Mouse (Mus musculus): ENCODE measurements around the gene Nwd1.

Nwd1 gene

DNA sequence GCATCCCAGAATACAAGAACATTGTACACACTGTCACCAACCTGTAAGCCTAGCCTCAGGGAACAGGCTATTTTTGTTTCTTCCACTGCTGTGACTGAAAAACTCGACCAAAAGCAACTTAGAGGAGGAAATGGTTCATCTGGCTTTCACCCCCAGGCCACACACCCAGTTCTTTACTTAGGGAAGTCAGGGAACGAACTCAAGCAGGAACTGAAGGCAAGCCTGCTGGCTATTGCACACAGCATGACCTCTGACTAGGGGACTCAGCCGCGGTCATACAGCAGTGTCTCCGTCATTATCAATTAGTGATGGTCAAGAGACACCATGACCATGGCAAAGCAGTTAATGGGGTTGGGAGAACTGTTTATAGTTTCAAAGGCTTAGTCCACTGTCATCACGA is 66.1 kb downstream of the Nwd1 start:
- DNase-seq = no peak

GRCm38 (mm10) chr8:72716594-72716993 is 70.1 kb downstream of the Nwd1 start:
- DNase-seq = no peak

GRCm38 (mm10) chr8:72720541-72720940 is 74.0 kb downstream of the Nwd1 start:
- DNase-seq = no peak

DNA sequence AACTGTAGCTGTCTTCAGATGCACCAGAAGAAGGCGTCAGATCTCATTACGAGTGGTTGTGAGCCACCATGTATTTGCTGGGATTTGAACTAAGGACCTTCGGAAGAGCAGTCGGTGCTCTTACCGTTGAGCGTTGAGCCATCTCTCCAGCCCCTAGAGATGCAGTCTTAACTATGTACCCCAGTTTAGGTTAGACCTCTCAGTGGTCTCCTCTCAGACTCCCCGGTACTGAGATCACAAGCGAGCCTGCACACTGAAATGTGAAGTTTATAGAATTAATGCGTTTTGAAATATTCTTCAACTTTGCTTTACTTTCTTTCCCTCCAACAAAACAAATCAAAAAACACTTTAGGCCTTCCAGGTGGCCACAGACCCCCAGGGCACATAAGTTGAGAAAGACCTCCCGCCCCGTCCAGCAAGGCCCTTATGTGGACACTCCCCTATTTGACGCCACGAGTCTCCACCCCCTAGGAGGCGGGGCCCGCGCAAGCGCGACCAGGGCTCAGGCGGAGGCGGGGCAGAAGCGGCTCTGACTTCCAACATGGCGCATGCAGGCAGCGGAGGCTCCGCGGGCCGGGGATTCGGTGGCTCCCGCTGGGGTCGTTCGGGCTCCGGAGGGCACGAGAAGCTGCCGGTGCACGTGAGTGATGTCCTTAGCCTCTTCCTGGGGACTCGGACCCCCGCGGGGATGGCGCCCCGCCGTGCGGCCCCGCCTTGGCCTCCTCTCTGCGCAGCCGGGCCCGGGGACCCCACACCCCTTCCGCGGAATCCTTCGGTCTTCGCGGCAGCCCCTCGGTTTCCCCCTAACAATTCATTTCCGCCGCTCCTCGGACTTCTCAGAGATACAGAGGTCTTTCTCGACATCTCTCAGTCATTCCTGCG is 76.5 kb downstream of the Nwd1 start, which contains the start of gene Sin3b:
Sin3b (plus strand) TSS at position 517 of the 882 bp plus-strand sequence.
- DNase-seq = peak; percentile 95 to 98

GRCm38 (mm10) chr8:72723651-72724001 is 77.1 kb downstream of the Nwd1 start:
- DNase-seq = peak; percentile 36 to 38

DNA sequence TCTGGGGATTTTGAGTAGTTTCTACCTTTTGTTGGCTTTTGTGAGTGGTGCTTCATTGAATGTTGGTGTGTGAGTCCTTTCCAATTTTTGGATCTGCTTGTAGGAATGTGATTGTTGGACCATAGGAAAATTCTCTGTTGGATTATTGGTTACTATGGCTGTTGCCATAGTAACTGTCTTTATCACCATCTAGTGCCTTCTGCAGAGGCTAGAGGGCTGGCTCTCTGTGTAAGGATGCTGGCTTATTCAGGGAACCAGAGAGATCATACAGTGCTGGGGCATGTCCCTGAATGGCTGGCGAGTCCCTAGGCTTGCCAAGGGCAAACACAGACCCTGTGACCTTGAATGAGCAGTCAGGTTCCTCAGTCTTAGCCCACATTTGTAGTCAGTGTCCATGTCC is 82.1 kb downstream of the Nwd1 start:
- DNase-seq = no peak

DNA sequence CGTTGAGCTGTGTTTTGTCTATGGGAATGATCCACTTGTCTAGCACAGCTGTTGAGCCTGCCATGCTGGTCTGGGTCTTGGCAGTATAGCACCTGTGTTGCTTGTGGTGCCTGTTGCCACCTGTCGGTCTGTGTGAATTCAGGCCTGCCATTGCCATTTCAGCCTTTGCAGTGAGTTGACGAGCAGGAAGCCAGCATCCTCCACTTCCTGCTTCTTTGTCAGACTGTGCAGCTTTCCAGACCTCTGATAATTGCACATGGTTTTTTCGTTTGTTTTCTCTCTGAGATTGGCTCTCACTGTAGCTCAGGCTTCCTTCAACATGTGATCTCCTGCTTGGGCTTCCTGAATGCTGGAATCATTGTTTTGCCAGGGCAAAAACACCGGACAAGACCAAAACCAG is 88.5 kb downstream of the Nwd1 start:
- DNase-seq = no peak

- DNase-seq = no peak
Measured at GRCm38 (mm10) chr8:72736868-72737267, 90.4 kb downstream of the Nwd1 start.

- DNase-seq = peak; percentile 23 to 49
Measured at GRCm38 (mm10) chr8:72746061-72746460, 99.5 kb downstream of the Nwd1 start.

- peak in 1 of 2 experiments; percentile 21 for DNase-seq
Measured at GRCm38 (mm10) chr8:72749846-72750245, 103.3 kb downstream of the Nwd1 start.

GRCm38 (mm10) chr8:72750266-72750665 is 103.8 kb downstream of the Nwd1 start:
- peak in 1 of 2 experiments; percentile 10 for DNase-seq

DNA sequence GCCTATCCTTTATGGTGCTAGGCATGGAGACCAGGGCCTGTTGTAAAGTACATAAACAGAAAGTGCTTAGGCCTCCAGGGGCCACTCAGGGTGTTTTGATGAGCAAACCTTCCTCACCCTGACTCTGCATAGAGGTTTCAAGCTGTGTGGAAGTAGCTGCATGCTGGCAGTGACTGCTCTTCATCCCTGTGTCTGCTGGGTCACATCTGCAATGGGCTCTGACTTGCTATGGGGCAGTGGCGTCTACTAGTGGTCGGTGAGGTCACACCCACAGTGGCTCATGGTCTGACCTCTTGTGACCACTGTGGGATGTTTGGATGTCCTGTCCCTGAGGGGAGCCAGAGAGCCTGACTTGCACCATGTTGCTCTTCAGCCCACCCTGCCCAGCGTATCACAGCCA is 104.6 kb downstream of the Nwd1 start:
- DNase-seq = peak; percentile 2 to 15

- peak; percentile 3 to 10 for DNase-seq
Measured at GRCm38 (mm10) chr8:72752289-72752688, 105.8 kb downstream of the Nwd1 start.

GRCm38 (mm10) chr8:72753165-72753564 is 106.7 kb downstream of the Nwd1 start:
- peak; percentile 3 to 14 for DNase-seq

GRCm38 (mm10) chr8:72753781-72754180 is 107.3 kb downstream of the Nwd1 start:
- peak; percentile 1 to 7 for DNase-seq

GRCm38 (mm10) chr8:72756031-72756430 is 109.5 kb downstream of the Nwd1 start:
- peak; percentile 0 to 9 for DNase-seq

DNA sequence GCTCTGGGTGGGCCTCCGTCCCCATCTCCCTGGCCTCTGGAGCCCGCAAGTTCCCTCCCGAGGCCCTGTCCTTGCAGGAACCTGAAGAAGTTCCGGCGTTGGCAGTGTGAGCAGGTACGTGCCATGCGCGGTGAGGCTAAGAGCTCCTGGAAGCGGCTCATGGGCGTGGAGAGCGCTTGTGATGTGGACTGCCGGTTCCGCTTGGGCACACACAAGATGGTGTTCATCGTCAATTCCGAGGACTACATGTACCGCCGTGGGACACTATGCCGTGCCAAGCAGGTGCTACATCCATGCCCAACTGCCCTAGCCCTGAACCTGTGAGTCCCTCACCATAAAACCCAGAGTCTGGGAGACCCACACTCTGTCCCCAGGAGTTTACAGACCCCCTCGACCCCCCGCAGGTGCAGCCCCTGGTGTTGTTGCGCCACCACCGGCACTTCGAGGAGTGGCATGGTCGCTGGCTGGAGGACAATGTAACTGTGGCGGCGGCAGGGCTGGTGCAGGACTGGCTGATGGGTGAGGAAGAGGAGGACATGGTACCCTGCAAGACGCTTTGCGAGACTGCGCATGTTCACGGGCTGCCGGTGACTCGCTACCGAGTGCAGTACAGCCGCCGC is 110.4 kb downstream of the Nwd1 start:
- DNase-seq = peak; percentile 3 to 20

- DNase-seq = peak in 1 of 2 experiments; percentile 16
Measured at GRCm38 (mm10) chr8:72757426-72758195, 111.1 kb downstream of the Nwd1 start.

DNA sequence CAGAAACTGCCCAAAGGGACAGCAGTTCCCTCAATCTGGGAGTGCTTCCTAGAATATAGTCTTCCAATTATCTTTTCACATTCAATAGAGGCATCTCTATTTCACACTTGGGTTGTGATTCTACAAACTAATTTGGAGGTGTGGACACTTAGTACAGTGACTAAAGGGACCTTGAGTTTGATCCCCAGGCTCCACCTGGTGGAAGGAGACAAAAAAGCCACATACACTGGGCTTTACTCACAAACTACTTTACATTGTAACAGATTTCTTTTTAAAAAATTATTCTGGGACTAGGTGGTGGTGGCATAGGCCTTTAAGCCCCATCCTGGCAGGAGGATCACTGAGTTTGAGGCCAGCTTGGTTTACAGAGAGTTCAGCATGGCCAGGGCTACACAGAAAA is 111.8 kb downstream of the Nwd1 start:
- DNase-seq = peak; percentile 2 to 8

GRCm38 (mm10) chr8:72760216-72760615 is 113.7 kb downstream of the Nwd1 start:
- DNase-seq = peak in 1 of 2 experiments; percentile 13

DNA sequence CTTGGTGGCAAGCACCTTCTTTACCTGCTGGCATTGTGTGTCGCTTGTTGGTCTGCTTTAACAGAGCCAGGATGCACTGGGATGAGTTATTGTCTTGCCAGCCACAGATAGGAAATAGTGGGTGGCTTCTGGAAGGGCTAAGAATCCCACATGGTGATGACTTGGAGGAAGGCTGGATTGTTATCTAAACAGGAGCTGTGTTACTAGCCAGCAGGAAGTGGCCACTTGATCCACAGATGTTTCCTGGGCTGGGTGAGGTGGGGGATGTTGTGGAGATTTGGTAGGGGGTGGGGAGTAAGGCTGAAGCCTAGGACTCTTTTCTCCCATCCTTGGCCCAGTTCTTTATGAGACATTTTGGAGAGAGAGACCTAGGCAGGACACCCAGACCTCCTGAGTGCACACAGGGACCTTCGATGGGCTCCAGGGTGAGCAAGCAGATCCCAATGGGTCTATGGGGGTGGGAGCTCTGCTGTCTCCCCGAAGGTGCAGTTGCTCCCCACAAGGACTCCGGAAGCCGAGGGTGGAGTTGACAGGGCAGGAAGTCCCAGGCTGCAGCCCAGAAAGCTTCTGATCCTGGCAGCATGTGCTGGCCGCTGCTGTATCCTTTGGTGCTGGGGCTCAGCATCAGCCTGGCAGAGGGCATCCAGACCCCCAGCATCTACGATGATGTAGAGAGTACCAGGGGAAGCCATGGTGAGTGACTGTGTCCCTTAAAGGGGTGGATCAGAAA is 115.0 kb downstream of the Nwd1 start, which contains the start of gene F2rl3:
F2rl3 (plus strand) TSS at position 559 of the 730 bp plus-strand sequence.
- peak; percentile 38 to 66 for DNase-seq

GRCm38 (mm10) chr8:72762306-72762705 is 115.8 kb downstream of the Nwd1 start:
- no peak for DNase-seq

All from lung, postnatal 4 days (tissue).